Mouse (Mus musculus): ENCODE data around the gene Stxbp3.

DNA sequence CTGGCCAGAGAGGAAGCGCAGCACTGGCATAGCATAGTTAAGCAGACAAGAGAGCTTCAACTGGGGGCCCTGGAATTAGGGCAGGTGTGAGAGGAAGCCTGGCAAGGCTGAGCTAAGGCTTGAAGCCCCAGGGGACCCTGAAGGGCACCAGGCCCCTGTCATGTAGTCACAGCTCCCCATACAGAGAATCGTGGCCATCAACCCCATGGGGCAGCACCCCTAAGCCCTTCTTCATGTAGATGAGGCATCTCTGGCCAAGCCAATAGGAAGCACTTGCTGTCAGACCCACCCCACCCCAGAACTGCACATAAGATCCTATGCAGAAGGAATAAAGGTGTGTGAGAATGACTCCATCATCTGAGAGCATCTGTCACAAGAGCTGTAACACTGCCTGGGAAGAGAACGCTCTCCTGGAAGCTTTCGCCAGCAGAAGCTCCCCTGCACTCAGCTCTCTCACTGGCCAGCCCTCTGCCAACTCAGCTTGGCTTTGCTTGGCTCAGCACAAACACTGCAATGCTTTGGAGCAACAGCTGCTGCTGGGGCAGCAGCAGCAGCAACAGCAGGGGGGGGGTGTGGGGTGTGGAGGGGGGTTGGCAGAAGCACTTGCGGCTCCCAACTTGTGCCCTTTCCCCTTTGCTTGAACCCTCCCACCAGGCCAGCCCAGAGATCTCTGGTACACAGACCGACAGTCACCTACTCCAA is 11.8 kb upstream of the Stxbp3 start:
- no peak for TF ChIP-seq POLR2A (IDR thresholded peaks at IDR 0.05; ENCODE audit: borderline replicate concordance, low read depth, low read length)
- TF ChIP-seq CTCF (IDR thresholded peaks at IDR 0.05; ENCODE audit: low read depth, low read length) = no peak
